Mouse (Mus musculus): ENCODE measurements around the gene Rpa1. TPM values are rescaled to one million over a fixed set of nuclear protein-coding genes. Genes with fewer than 3 reads are reported as not detected.

Rpa1 gene
- total RNA-seq (2023) = 10 to 100 TPM; 62.8 to 68.2 TPM

DNA sequence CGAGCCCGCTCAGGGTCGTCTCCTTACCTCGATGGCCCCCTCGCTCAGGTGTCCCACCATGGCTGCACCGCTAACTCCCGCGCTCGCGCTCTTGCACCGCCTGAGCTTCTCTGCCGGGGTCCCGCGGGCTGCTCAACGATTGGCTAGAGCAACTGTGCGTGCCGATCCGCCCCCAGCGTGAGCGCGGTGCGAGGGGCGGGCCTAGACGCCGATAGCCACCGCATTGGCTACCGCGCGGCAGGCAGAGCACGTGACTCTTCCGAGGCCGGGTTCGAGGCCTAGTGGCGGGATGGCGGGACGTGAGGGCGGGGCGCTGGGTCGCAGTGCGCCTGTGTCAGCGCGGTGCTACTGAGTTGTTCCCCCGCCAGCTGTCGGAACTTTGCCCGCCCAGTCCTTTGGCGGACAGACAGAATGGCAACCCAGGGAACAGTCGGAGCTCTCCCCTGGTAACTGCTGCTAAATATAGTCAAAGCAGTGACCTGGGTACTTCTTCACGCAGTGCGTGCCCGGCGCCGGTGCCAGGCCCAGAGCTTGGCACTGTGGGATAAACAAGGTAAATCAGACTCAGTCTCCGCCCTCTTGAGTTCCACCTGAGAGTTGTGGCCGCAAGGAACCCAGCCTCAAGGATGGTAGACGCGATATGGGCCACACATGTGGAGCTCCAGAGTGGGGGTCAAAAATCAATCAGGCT lies at the start of gene Rpa1, which contains the start of gene Smyd4:
Gene Rpa1, minus strand, starts transcription at position 126 of the 691 bp plus-strand sequence.
Gene Smyd4, plus strand, starts transcription at position 235 of the 691 bp plus-strand sequence.

Other genes starting within 250 kb of the Rpa1 start
- 1 to 10 TPM; 2.8 to 4.3 TPM for gene Hic1, start 178.8 kb downstream of the Rpa1 start, total RNA-seq (2023)
- 1 to 10 TPM; 4.7 to 7.6 TPM for gene Ovca2, start 169.5 kb downstream of the Rpa1 start, total RNA-seq (2023)
- gene Dph1, start 157.1 kb downstream of the Rpa1 start, total RNA-seq (2023) = 1 to 10 TPM; 4.0 to 4.8 TPM
- gene Rtn4rl1, start 154.5 kb downstream of the Rpa1 start, total RNA-seq (2023) = under 1 TPM; 0.20 to 0.31 TPM
- gene Smyd4, start 109 bp upstream of the Rpa1 start, total RNA-seq (2023) = 1 to 10 TPM; 2.8 to 5.0 TPM
- gene Serpinf1, start 74.4 kb upstream of the Rpa1 start, total RNA-seq (2023) = 10 to 100 TPM; 15.6 to 17.8 TPM
- gene Serpinf2, start 91.3 kb upstream of the Rpa1 start, total RNA-seq (2023) = under 1 TPM; 0.16 to 0.18 TPM
- gene Wdr81, start 106.4 kb upstream of the Rpa1 start, total RNA-seq (2023) = 10 to 100 TPM; 24.7 to 27.7 TPM
- 1 to 10 TPM; 4.1 to 4.8 TPM for gene Tlcd2, start 113.4 kb upstream of the Rpa1 start, total RNA-seq (2023)
- gene Prpf8, start 138.5 kb upstream of the Rpa1 start, total RNA-seq (2023) = 100 to 1,000 TPM; 101 to 114 TPM
- under 1 TPM; 0.27 to 0.49 TPM for gene Rilp, start 161.8 kb upstream of the Rpa1 start, total RNA-seq (2023)
- 1 to 10 TPM; 1.1 to 1.8 TPM for gene Scarf1, start 165.2 kb upstream of the Rpa1 start, total RNA-seq (2023)
- gene Slc43a2, start 183.4 kb upstream of the Rpa1 start, total RNA-seq (2023) = 10 to 100 TPM; 61.0 to 72.2 TPM
- gene Pitpna, start 239.8 kb upstream of the Rpa1 start, total RNA-seq (2023) = 100 to 1,000 TPM; 209 to 245 TPM